Mouse (Mus musculus) hindbrain, postnatal 0 days (tissue): ENCODE measurements around the gene Lifr. TPM values are rescaled to one million over a fixed set of nuclear protein-coding genes. Genes with fewer than 3 reads are reported as not detected.

Source experiments
- ATAC-seq: fragments of 200-750 bp; cut with Nextera tagmentation; 2 replicates; pipeline ENCODE4 v1.8.0; 2017; ENCODE audit warnings: mild to moderate bottlenecking, moderate TSS enrichment, moderate library complexity
- DNase-seq: peaks from one replicate; pipeline ENCODE4 v3.0.0-alpha.2; 2015; ENCODE audit warnings: low spot score
- H3K27ac ChIP-seq: fragments of 300-500 bp; sonication (generic); 2 replicates; pipeline ENCODE4 v1.5.1; 2014; ENCODE audit warnings: mild to moderate bottlenecking
- H3K27me3 ChIP-seq: fragments of 300-500 bp; sonication (generic); 2 replicates; pipeline ENCODE4 v1.6.1; 2014; ENCODE audit warnings: low read length, mixed read lengths; ENCODE audit not compliant: insufficient read depth
- H3K36me3 ChIP-seq: fragments of 300-500 bp; sonication (generic); 2 replicates; pipeline ENCODE4 v1.6.1; 2014; ENCODE audit warnings: low read length, mixed read lengths; ENCODE audit not compliant: insufficient read depth
- H3K4me1 ChIP-seq: fragments of 300-500 bp; sonication (generic); 2 replicates; pipeline ENCODE4 v1.6.1; 2014; ENCODE audit warnings: antibody characterized with exemption, low read length, mixed read lengths; ENCODE audit not compliant: insufficient read depth
- H3K4me2 ChIP-seq: fragments of 300-500 bp; sonication (generic); 2 replicates; pipeline ENCODE4 v1.6.1; 2014; ENCODE audit warnings: low read depth, mild to moderate bottlenecking, low read length, moderate library complexity, mixed read lengths
- H3K4me3 ChIP-seq: fragments of 300-500 bp; sonication (generic); 2 replicates; pipeline ENCODE4 v1.5.1; 2014; ENCODE audit warnings: low read length
- H3K9ac ChIP-seq: fragments of 300-500 bp; sonication (generic); replicated peaks from 2 replicates; pipeline ENCODE4 v1.6.1; 2014; ENCODE audit warnings: mild to moderate bottlenecking, low read length, moderate library complexity, mixed read lengths
- H3K9me3 ChIP-seq: fragments of 300-500 bp; sonication (generic); 2 replicates; pipeline ENCODE4 v1.6.1; 2016; ENCODE audit warnings: low read length, mixed read lengths
- CTCF ChIP-seq: IDR thresholded peaks from 2 replicates; pipeline ENCODE4 v1.5.1; 2016; ENCODE audit warnings: antibody characterized with exemption, control low read depth, low read depth
- WGBS: fragments of 180-500 bp; shearing (Covaris S2); extraction: QIAGEN DNeasy Blood & Tissue Kit; methylation state at CpG from one replicate; pipeline ENCODE4 v1.1.7; 2014; 5-methylcytosine and 5-hydroxymethylcytosine counted together
- polyA plus RNA-seq: library from polyadenylated mRNA; unstranded; fragments of >200 nt; fragmentation: Nextera tagmentation; extraction: Ambion mirVana; gene quantifications from 2 replicates; pipeline ENCODE4 v1.2.1, GENCODE M21; 2015
- total RNA-seq: library from RNA; depleted of rRNA; stranded (reverse); fragments of >200 nt; gene quantifications from 2 replicates; pipeline ENCODE4 v1.2.3, GENCODE M21; 2014; rRNA removed

Gene Lifr
- total RNA-seq (38.4 and 47.2 TPM in 2 replicates), polyA plus RNA-seq (17.3 and 19.6 TPM in 2 replicates)

DNA sequence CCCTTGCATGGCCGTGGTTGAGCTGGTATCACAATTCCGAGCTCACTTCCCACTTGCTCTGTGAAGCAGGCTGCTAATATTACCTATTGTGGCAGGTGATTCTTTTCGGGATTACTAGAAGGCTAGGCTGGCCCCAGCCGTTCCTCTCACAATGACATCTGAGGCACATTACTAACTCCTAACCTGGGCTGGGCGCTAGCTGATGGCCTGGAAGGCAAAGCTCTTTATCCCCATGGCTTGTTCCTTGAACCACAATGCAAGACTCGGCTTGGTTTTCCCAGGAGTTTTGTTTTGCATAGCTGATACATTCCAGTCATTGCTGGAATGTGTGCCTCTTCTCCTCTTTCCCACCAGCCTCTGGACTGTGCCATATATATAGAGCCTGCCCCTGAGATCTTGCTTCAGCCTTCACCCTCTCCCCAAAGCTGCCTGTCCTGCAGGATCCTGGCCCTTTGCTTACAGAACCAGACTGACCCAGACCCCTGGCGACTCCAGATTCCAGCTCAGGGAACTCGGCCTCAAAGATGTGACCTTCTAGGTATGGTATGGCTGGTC, at the start of gene Lifr:
Gene Lifr, plus strand, starts transcription at position 404 of the 555 bp plus-strand sequence.
- Histone ChIP-seq H3K4me3 (no peak within 1 kb of the TSS), H3K27me3 (no peaks in the 10 kb centered on the region), H3K9me3 (no peaks in the 10 kb centered on the region), H3K9ac (no peak within 1 kb of the TSS), H3K27ac (no peak within 1 kb of the TSS), H3K4me2 (no peak within 1 kb of the TSS), H3K4me1 (no peaks in the 10 kb centered on the region), H3K36me3 (no peaks in the 10 kb centered on the region)
- WGBS, result 83% methylated on average over 8 of the region's 8 CpGs
- ATAC-seq (no peak), DNase-seq (no peak)
- TF ChIP-seq CTCF, result no peak

DNA sequence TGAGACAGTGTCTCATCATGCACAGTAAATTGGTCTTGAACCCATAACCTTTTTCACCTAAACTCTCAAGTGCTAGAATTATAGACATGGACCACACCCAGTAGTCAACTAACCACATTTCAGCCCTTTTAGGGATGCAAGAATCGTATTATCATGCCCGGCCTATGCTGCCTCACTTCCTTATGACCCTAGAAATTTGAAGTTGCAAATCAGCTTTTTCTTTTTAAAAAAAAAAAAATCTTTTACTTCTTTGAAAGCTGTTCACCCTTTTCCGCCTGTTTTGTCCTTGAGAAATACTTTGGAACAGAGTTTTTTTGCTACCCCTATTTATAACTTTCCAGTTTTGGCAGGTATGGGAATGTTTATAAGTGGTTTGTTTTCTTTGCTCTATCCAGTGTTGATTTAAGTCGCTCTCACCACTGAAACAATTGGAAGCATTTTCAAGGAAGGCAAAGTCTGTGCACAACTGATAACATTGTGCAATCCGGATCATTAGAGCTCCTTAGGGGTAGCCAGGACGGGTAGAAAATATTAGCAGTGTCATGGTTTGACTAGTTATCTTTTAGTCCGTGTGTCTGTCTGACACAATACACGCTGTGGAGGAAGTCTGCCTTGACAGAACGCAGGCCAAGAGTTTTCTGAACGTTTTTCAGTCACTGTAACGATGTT, 46.2 kb upstream of the Lifr start:
- Histone ChIP-seq H3K36me3 (no peaks in the 10 kb centered on the region), H3K4me1 (no peaks in the 10 kb centered on the region), H3K9me3 (no peaks in the 10 kb centered on the region), H3K9ac (no peak overlapping the region), H3K4me3 (no peak overlapping the region), H3K27ac (no peak overlapping the region), H3K4me2 (no peak overlapping the region), H3K27me3 (no peaks in the 10 kb centered on the region)
- ATAC-seq (no peak), DNase-seq (no peak)
- WGBS, result 76% methylated on average over 11 of the region's 11 CpGs
- no peak for TF ChIP-seq CTCF

DNA sequence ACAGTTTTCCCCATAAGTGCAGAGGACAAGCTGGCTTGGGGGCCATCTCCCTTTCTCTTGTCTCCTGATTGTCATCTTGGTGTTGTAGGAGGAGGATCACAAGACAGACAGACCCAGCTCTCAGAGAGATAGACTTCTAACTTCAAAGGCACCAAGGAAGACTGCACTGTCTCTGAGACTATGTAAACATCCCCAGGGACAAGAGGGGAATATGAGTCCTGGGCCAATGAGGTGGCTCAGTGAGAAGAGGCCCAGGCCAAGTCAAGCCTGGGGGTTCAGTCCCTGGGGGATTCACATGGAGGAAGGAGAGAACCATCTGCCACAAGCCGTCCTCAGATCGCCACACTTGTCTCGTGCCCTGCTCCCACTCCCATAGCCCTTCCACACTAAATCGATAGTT, 45.4 kb upstream of the Lifr start:
- H3K4me3 ChIP-seq, result no peak overlapping the region
- no peaks in the 10 kb centered on the region for H3K36me3 ChIP-seq
- H3K9me3 ChIP-seq, result no peaks in the 10 kb centered on the region
- no peaks in the 10 kb centered on the region for H3K27me3 ChIP-seq
- DNase-seq (no peak), ATAC-seq (no peak)
- WGBS, result 76% methylated on average over 4 of the region's 4 CpGs
- no peak overlapping the region for H3K27ac ChIP-seq
- TF ChIP-seq CTCF, result no peak
- no peak overlapping the region for H3K9ac ChIP-seq
- H3K4me2 ChIP-seq, result no peak overlapping the region
- H3K4me1 ChIP-seq, result no peaks in the 10 kb centered on the region

DNA sequence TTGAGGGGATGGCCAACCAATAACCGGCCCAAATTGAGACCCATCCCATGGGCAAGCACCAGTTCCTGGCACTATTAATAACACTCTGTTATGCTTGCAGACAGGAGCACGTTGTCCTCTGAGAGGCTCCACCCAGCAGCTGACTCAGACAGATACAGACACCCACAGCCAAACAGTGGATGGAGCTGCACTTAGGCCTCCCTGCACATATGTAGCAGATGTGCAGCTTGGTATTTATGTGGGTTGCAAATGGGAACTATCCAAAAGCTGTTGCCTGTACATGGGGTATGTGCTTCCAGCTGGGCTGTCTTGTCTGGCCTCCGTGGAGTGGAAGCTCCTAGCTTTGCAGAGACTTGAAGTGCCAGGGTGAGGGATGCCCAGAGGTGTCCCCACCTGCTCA, 42.5 kb upstream of the Lifr start:
- no peak for ATAC-seq
- Histone ChIP-seq H3K4me3 (no peak overlapping the region), H3K9me3 (no peaks in the 10 kb centered on the region), H3K9ac (no peak overlapping the region), H3K27me3 (no peaks in the 10 kb centered on the region), H3K4me2 (no peak overlapping the region), H3K27ac (no peak overlapping the region), H3K36me3 (no peaks in the 10 kb centered on the region), H3K4me1 (no peaks in the 10 kb centered on the region)
- no peak for TF ChIP-seq CTCF
- DNase-seq, result no peak
- 74% methylated on average over 3 of the region's 3 CpGs for WGBS

DNA sequence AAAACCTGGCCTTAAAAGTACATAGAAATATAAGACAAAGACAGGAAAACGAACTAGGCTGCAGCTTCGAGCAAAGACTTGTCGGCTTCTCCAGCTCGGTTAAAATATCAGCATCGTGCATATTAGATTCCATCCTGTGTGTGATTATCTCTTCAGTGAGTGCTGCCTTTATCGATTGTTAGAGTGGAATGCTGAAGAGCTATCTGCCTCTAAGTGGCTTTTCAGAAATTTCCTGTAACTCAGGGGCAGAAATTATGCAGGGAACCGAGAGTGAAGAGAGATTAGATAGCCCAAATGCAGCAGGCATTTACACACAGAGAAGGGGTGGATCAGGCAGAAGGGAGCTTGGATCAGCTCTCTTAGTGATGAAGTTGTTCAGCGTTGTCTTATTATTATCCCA, 41.5 kb upstream of the Lifr start:
- 67% methylated on average over 8 of the region's 8 CpGs for WGBS
- Histone ChIP-seq H3K4me2 (no peak overlapping the region), H3K9ac (no peak overlapping the region), H3K36me3 (no peaks in the 10 kb centered on the region), H3K4me3 (no peak overlapping the region), H3K9me3 (no peaks in the 10 kb centered on the region), H3K4me1 (no peaks in the 10 kb centered on the region), H3K27ac (no peak overlapping the region), H3K27me3 (no peaks in the 10 kb centered on the region)
- ATAC-seq, result no peak
- DNase-seq, result no peak
- no peak for TF ChIP-seq CTCF

DNA sequence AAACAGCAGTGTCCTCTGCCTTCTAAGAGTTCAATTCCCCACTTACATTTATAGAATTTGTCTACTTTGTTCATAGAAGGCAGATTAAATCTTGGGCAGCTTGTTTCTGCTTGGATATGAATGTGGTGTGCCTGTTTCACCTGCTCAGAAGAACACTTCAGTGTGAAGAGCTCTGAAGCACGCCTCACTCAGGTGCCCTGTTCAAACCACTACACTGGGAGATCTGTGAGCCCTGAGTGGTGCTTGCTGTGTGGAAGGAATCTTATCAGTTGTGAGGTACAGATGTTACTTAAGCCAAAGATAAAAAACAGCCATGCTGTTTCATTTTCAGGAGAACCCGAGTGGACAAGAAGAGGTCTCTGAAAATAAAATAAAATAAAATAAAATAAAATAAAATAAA, 38.7 kb upstream of the Lifr start:
- H3K4me3 ChIP-seq, result no peak overlapping the region
- no peak overlapping the region for H3K4me2 ChIP-seq
- H3K36me3 ChIP-seq, result no peaks in the 10 kb centered on the region
- no peak for TF ChIP-seq CTCF
- H3K27me3 ChIP-seq, result no peaks in the 10 kb centered on the region
- 91% methylated on average over 2 of the region's 2 CpGs for WGBS
- DNase-seq (no peak), ATAC-seq (no peak)
- H3K9me3 ChIP-seq, result no peaks in the 10 kb centered on the region
- H3K9ac ChIP-seq, result no peak overlapping the region
- H3K27ac ChIP-seq, result no peak overlapping the region
- H3K4me1 ChIP-seq, result no peaks in the 10 kb centered on the region

DNA sequence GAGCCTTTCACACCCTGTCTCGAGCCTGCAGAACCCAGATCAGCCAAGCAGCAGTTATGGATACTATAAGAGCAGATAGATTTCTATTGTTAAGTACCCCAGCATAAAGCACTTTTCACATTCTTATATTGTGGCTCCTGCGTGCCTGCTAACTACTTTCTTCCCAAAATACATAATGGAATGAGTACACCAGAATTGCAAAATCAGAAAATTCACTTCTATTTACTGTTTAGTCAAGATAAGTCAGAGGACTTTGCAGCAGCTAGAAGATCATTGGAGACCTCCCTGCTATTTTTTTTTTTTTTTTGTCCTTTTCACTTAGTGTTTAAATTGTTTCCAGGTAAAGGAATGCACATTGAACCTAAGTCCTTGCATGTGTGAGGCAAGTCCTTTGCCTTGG, 38.3 kb upstream of the Lifr start:
- Histone ChIP-seq H3K27ac (no peak overlapping the region), H3K4me1 (no peaks in the 10 kb centered on the region), H3K9me3 (no peaks in the 10 kb centered on the region), H3K9ac (no peak overlapping the region), H3K36me3 (no peaks in the 10 kb centered on the region), H3K4me3 (no peak overlapping the region), H3K4me2 (no peak overlapping the region), H3K27me3 (no peaks in the 10 kb centered on the region)
- TF ChIP-seq CTCF, result no peak
- DNase-seq (no peak), ATAC-seq (no peak)
- WGBS, result 88% methylated on average over 2 of the region's 2 CpGs
